ENCODE assay signal across 10 mouse cellular contexts in genomic region chrX:98348036-98348435, GRCm38 (mm10).
DNase-seq lines count a peak whose midpoint lies in the region; TF ChIP-seq lines count a peak whose summit lies in the region.
"Had no signal": no experiment of that assay in that cellular context is flagged by ENCODE, and none has a peak within 500 bp of the region (broad histone marks: within the 10 kb centered on the region; RNA-seq: fewer than 3 reads in every experiment).

No protein-coding gene starts in this region.

- no peak overlapping the region for H3K27ac ChIP-seq in layer of hippocampus, adult 2 months

- no peak overlapping the region for H3K4me3 ChIP-seq in layer of hippocampus, adult 2 months
- H3K4me3 ChIP-seq: megakaryocyte, embryonic 14.5 days had no signal

- DNase-seq in embryo, embryonic 9.5 days (ENCODE audit: extremely low spot score): peak; percentile 0
- no peak for DNase-seq in embryo, embryonic 10 days (ENCODE audit: low spot score)
- DNase-seq in urinary bladder, adult 18-20 months (ENCODE audit: low spot score in 2 of 2): peak; percentile 19 to 58
- no peak for DNase-seq in urinary bladder, postnatal 10 days (ENCODE audit: low spot score)
- peak; percentile 30 for DNase-seq in kidney, postnatal 10 days
- DNase-seq in spleen, postnatal 10 days (ENCODE audit: low spot score in 2 of 2): no peak
- DNase-seq in layer of hippocampus, adult 2 months (ENCODE audit: low spot score in 2 of 2): no peak
- no peak for DNase-seq in MN1 (ENCODE audit: low spot score)
- DNase-seq: layer of hippocampus, postnatal 36 days had no signal

- TF ChIP-seq CTCF in layer of hippocampus, adult 2 months (conservative IDR thresholded peaks at IDR 0.05): no peak

Comparison
In these comparisons a context has a peak if more than half of its experiments do, and no peak if none do; other contexts are left out.
1. DNase-seq: peak in embryo, embryonic 9.5 days (single experiment), urinary bladder, adult 18-20 months (2 of 2) and kidney, postnatal 10 days (single experiment); none in embryo, embryonic 10 days (single experiment), urinary bladder, postnatal 10 days (single experiment), spleen, postnatal 10 days (0 of 2), layer of hippocampus, adult 2 months (0 of 2) and MN1 (single experiment).